ENCODE assay signal across 9 mouse cellular contexts in genomic region chr5:38480822-38481707, GRCm38 (mm10). TPM values are rescaled to one million over a fixed set of nuclear protein-coding genes. Genes with fewer than 3 reads are reported as not detected.
DNase-seq lines count a peak whose midpoint lies in the region; ATAC-seq and TF ChIP-seq lines count a peak whose summit lies in the region.
"Had no signal": no experiment of that assay in that cellular context is flagged by ENCODE, and none has a peak within 500 bp of the region (broad histone marks: within the 10 kb centered on the region; RNA-seq: fewer than 3 reads in every experiment).

No protein-coding gene starts in this region.

- ATAC-seq in heart, embryonic 11.5 days (replicated peaks; ENCODE audit: insufficient number of reproducible peaks, low FRiP score, low TSS enrichment): no peak
- no peak for ATAC-seq in liver, embryonic 16.5 days (ENCODE audit: low read depth)
- no peak for ATAC-seq in activated CD4-positive, CD25-positive, alpha-beta regulatory T cell, adult 4 months

- TF ChIP-seq POLR2A in MEL (IDR thresholded peaks at IDR 0.05; ENCODE audit: control insufficient read depth in 1 of 2, insufficient read depth in 1 of 2, low read depth in 1 of 2, low read length in 2 of 2, poor library complexity in 1 of 2): no peak

- DNase-seq in heart, postnatal 25 days (ENCODE audit: low spot score): no peak
- DNase-seq in MEL (ENCODE audit: low read depth, low spot score): peak; percentile 36
- no peak for DNase-seq in hindbrain, embryonic 10.5 days (ENCODE audit: low spot score)
- no peak for DNase-seq in right cerebral cortex, postnatal 4 days
- DNase-seq in gastrocnemius, postnatal 14 days: no peak
- DNase-seq: thymus, adult 2 months had no signal

- no peak for TF ChIP-seq CTCF in MEL (IDR thresholded peaks at IDR 0.05 in 2 of 3, conservative IDR thresholded peaks at IDR 0.05 in 1 of 3; ENCODE audit: control insufficient read depth in 1 of 3, insufficient read depth in 1 of 3, low read depth in 2 of 3, low read length in 3 of 3, poor library complexity in 1 of 3, severe bottlenecking in 1 of 3)

- peaks cover 14% of the 10 kb centered on the region; the same call in 1 of the 2 replicates for H3K4me1 ChIP-seq in heart, embryonic 11.5 days (ENCODE audit: control insufficient read depth, insufficient read depth, low read length)
- H3K4me1 ChIP-seq in MEL (ENCODE audit: control insufficient read depth in 1 of 2, insufficient read depth in 2 of 2, low read length in 2 of 2): peaks cover 4 to 41% of the 10 kb centered on the region in 2 experiments
- H3K4me1 ChIP-seq in hindbrain, embryonic 10.5 days (replicated peaks): peaks cover 32% of the 10 kb centered on the region
- peaks cover 31% of the 10 kb centered on the region for H3K4me1 ChIP-seq in liver, embryonic 16.5 days (ENCODE audit: control insufficient read depth, low read depth, low read length)

- H3K79me2 ChIP-seq in MEL (ENCODE audit: control insufficient read depth, insufficient read depth, low read length, poor library complexity): no peaks in the 10 kb centered on the region

- TF ChIP-seq EP300 in MEL (IDR thresholded peaks at IDR 0.05; ENCODE audit: low read depth in 1 of 2, low read length in 2 of 2): no peak

- 0 out of 2 replicates have a peak overlapping the region, but pooled peaks have one; percentile 29 for H3K27ac ChIP-seq in heart, embryonic 11.5 days (ENCODE audit: low read depth, low read length)
- H3K27ac ChIP-seq in MEL (ENCODE audit: control insufficient read depth, low read depth, low read length): peak overlapping the region; percentile 0; the same call in 1 of the 2 replicates
- H3K27ac ChIP-seq in hindbrain, embryonic 10.5 days: peak overlapping the region; percentile 84
- H3K27ac ChIP-seq in liver, embryonic 16.5 days (ENCODE audit: low read length): peak overlapping the region; percentile 42; the same call in 1 of the 2 replicates

- H3K27me3 ChIP-seq in heart, embryonic 11.5 days (ENCODE audit: control insufficient read depth, insufficient read depth, low read length): peaks cover 3% of the 10 kb centered on the region
- H3K27me3 ChIP-seq in MEL (ENCODE audit: control insufficient read depth in 1 of 2, insufficient read depth in 2 of 2, low read length in 2 of 2): no peaks in the 10 kb centered on the region
- peaks cover 24% of the 10 kb centered on the region for H3K27me3 ChIP-seq in hindbrain, embryonic 10.5 days (ENCODE audit: insufficient read depth, poor library complexity, severe bottlenecking)
- no peaks in the 10 kb centered on the region for H3K27me3 ChIP-seq in liver, embryonic 16.5 days (ENCODE audit: control insufficient read depth, insufficient read depth, low read depth, low read length)

- H3K4me3 ChIP-seq in heart, embryonic 11.5 days (ENCODE audit: low read depth, low read length): no peak overlapping the region
- peak overlapping the region; percentile 86 for H3K4me3 ChIP-seq in MEL (ENCODE audit: control insufficient read depth in 1 of 2, insufficient read depth in 1 of 2, low read depth in 2 of 2, low read length in 2 of 2)
- 0 out of 2 replicates have a peak overlapping the region, but pooled peaks have one; percentile 43 for H3K4me3 ChIP-seq in hindbrain, embryonic 10.5 days
- H3K4me3 ChIP-seq in liver, embryonic 16.5 days (ENCODE audit: low read depth, low read length): peak overlapping the region; percentile 64

- H3K9me3 ChIP-seq in heart, embryonic 11.5 days (replicated peaks; ENCODE audit: control insufficient read depth, low read length): no peaks in the 10 kb centered on the region
- no peaks in the 10 kb centered on the region for H3K9me3 ChIP-seq in MEL (replicated peaks; ENCODE audit: insufficient read depth, low read length)
- H3K9me3 ChIP-seq in hindbrain, embryonic 10.5 days: no peaks in the 10 kb centered on the region
- H3K9me3 ChIP-seq in liver, embryonic 16.5 days (replicated peaks; ENCODE audit: control insufficient read depth, low read length): no peaks in the 10 kb centered on the region

- intact Hi-C loops in heart, postnatal 25 days (cut with DNase I): loop anchor here (5.0 kb wide), 1 partner anchor 81 kb away; the partner anchor contains the start of gene Wdr1
- intact Hi-C loops in gastrocnemius, postnatal 14 days (cut with DNase I; ENCODE audit: low total_unique reads): no loop called here

- H3K4me2 ChIP-seq in heart, embryonic 11.5 days: peak overlapping the region; percentile 67; the same call in 1 of the 2 replicates
- peak overlapping the region; percentile 91 for H3K4me2 ChIP-seq in liver, embryonic 16.5 days (ENCODE audit: low read depth, low read length)

- no peak for TF ChIP-seq RAD21 in MEL (IDR thresholded peaks at IDR 0.05; ENCODE audit: low read depth, low read length)

- WGBS in heart, embryonic 11.5 days (ENCODE audit: insufficient replicate concordance): 67% methylated on average over 10 of the region's 10 CpGs
- 79% methylated on average over 10 of the region's 10 CpGs for WGBS in hindbrain, embryonic 10.5 days
- WGBS in liver, embryonic 16.5 days (ENCODE audit: insufficient replicate concordance): 64% methylated on average over 10 of the region's 10 CpGs

- H3K36me3 ChIP-seq in heart, embryonic 11.5 days (ENCODE audit: control insufficient read depth, insufficient read depth, low read length): no peaks in the 10 kb centered on the region
- peaks cover 0 to 14% of the 10 kb centered on the region in 2 experiments; a peak in 2 of 4 replicates for H3K36me3 ChIP-seq in MEL (ENCODE audit: control insufficient read depth in 1 of 2, insufficient read depth in 2 of 2, low read length in 2 of 2)
- H3K36me3 ChIP-seq in hindbrain, embryonic 10.5 days: no peaks in the 10 kb centered on the region
- peaks cover 8% of the 10 kb centered on the region for H3K36me3 ChIP-seq in liver, embryonic 16.5 days (ENCODE audit: control insufficient read depth, insufficient read depth)

- H3K9ac ChIP-seq in heart, embryonic 11.5 days (ENCODE audit: low read depth, low read length): no peak overlapping the region
- peak overlapping the region; percentile 83 for H3K9ac ChIP-seq in MEL (ENCODE audit: control insufficient read depth, low read depth, low read length, poor library complexity, severe bottlenecking)
- peak overlapping the region; percentile 70; the same call in 1 of the 2 replicates for H3K9ac ChIP-seq in liver, embryonic 16.5 days (ENCODE audit: low read depth, low read length)

TF ChIP-seq in MEL, 35 proteins besides CTCF, POLR2A, EP300 and RAD21:
- TF ChIP-seq ZNF384 (IDR thresholded peaks at IDR 0.05; ENCODE audit: low read depth, low read length) (no peak), MXI1 (IDR thresholded peaks at IDR 0.05; ENCODE audit: low read depth, low read length) (peak; percentile 60)
TF ChIP-seq in MEL: peak in this region for 1.

RNA-seq across cellular contexts. Expression of gene Slc2a9, which starts 21.9 kb away (rescaled TPM):
- 0.19 and 0.49 TPM in 2 replicates for polyA plus RNA-seq in heart, embryonic 11.5 days (2014; fragmentation: Nextera tagmentation; extraction: Ambion mirVana)
- 1 to 10 TPM; 1.1 to 1.6 TPM for total RNA-seq in heart, postnatal 25 days (2021)
- 1.1 and 2.3 TPM in 2 replicates for total RNA-seq in MEL (2012; rRNA removed)
- polyA plus RNA-seq in MEL (2012; ENCODE audit: insufficient read depth in 1 of 2, insufficient read length in 2 of 2, low read depth in 1 of 2, low replicate concordance in 2 of 2, missing spikeins in 1 of 2): 1 to 10 TPM in 1 of 2 experiments, not detected in 1; 4.2 TPM
- polyA plus RNA-seq in hindbrain, embryonic 10.5 days (2016; fragmentation: Nextera tagmentation; extraction: Ambion mirVana): 0.11 and 0.44 TPM in 2 replicates
- 3.6 and 4.0 TPM in 2 replicates for polyA plus RNA-seq in liver, embryonic 16.5 days (2015; fragmentation: Nextera tagmentation; extraction: Ambion mirVana)
- under 1 TPM; 0.86 to 0.96 TPM for total RNA-seq in gastrocnemius, postnatal 14 days (2021)
- 10 to 100 TPM in 1 of 2 experiments, 1 to 10 TPM in 1; 4.7 to 11.3 TPM for polyA plus RNA-seq in activated CD4-positive, CD25-positive, alpha-beta regulatory T cell, adult 4 months (2017; shearing (Covaris generic))

Comparison
In these comparisons a context has a peak if more than half of its experiments do, and no peak if none do; other contexts are left out.
1. H3K27ac ChIP-seq: peak in every context shown above with its lines; median percentile 84 in hindbrain, embryonic 10.5 days; 42 in liver, embryonic 16.5 days; 29 in heart, embryonic 11.5 days; 0 in MEL.